Mouse (Mus musculus) bone marrow macrophage, adult 2 months (primary cell): ENCODE results near the gene 1700030J22Rik.

Source experiments
- CTCF ChIP-seq: IDR thresholded peaks from 2 replicates; pipeline ENCODE4 v1.5.1; 2012; ENCODE audit warnings: low read depth, mild to moderate bottlenecking, low read length, moderate library complexity
- POLR2A ChIP-seq: IDR thresholded peaks from 2 replicates; pipeline ENCODE4 v1.6.1; 2012; ENCODE audit warnings: mild to moderate bottlenecking, low read depth, low read length, borderline replicate concordance

- TF ChIP-seq CTCF: peak; percentile 61
- no peak for TF ChIP-seq POLR2A
Observed at GRCm38 (mm10) chr8:116943161-116943554, 35.6 kb downstream of the 1700030J22Rik start, which contains the start of gene Atmin.
